Mouse (Mus musculus) ES-E14 (cell line): ENCODE measurements around the gene Adamts20. TPM values are rescaled to one million over a fixed set of nuclear protein-coding genes. Genes with fewer than 3 reads are reported as not detected.

Experiments used
- DNase-seq: peaks from one replicate; pipeline ENCODE4 v3.0.0-alpha.2; 2013; ENCODE audit warnings: low read depth, low spot score
- H3K27ac ChIP-seq: 2 replicates; pipeline ENCODE4 v1.5.1; 2012; ENCODE audit warnings: low read depth, mild to moderate bottlenecking, low read length, moderate library complexity, mixed read lengths; ENCODE audit not compliant: poor library complexity, insufficient read depth, severe bottlenecking
- H3K36me3 ChIP-seq: 2 replicates; pipeline ENCODE4 v1.6.1; 2012; ENCODE audit warnings: mild to moderate bottlenecking, low read length, moderate library complexity, mixed read lengths; ENCODE audit not compliant: control insufficient read depth, poor library complexity, insufficient read depth, severe bottlenecking
- H3K4me1 ChIP-seq, 2 experiments: fragments of 150-350 bp in 1 of 2; sonication (generic) in 1 of 2; 2 replicates each; pipeline ENCODE4 v1.6.1; 2012; ENCODE audit warnings: low read length in 2 of 2, mild to moderate bottlenecking in 1 of 2, mixed read lengths in 1 of 2; ENCODE audit not compliant: control insufficient read depth in 2 of 2, insufficient read depth in 2 of 2, poor library complexity in 1 of 2
- H3K4me3 ChIP-seq, 2 experiments: fragments of 150-350 bp in 1 of 2; sonication (generic) in 1 of 2; 2 replicates each; pipeline ENCODE4 v1.5.1; 2012; ENCODE audit warnings: low read length in 2 of 2, low read depth in 1 of 2, mild to moderate bottlenecking in 1 of 2, mixed read lengths in 1 of 2; ENCODE audit not compliant: insufficient read depth in 1 of 2, poor library complexity in 1 of 2, severe bottlenecking in 1 of 2
- H3K9ac ChIP-seq: 2 replicates; pipeline ENCODE4 v1.6.1; 2012; ENCODE audit warnings: low read depth, mild to moderate bottlenecking, low read length, mixed read lengths; ENCODE audit not compliant: poor library complexity, insufficient read depth, severe bottlenecking
- H3K9me3 ChIP-seq: fragments of 150-350 bp; sonication (generic); 2 replicates; pipeline ENCODE4 v1.6.1; 2012; ENCODE audit warnings: low read depth, mild to moderate bottlenecking, low read length; ENCODE audit not compliant: control insufficient read depth, insufficient read depth
- CHD2 ChIP-seq: IDR thresholded peaks from 2 replicates; pipeline ENCODE4 v1.6.1; 2014; ENCODE audit warnings: mild to moderate bottlenecking, low read depth, low read length, inconsistent platforms
- HCFC1 ChIP-seq: IDR thresholded peaks from 2 replicates; pipeline ENCODE4 v1.6.1; 2012; ENCODE audit warnings: low read length, inconsistent platforms, borderline replicate concordance; ENCODE audit not compliant: insufficient read depth
- MAFK ChIP-seq: IDR thresholded peaks from 2 replicates; pipeline ENCODE4 v1.6.1; 2014; ENCODE audit warnings: mild to moderate bottlenecking, low read depth, low read length, inconsistent platforms; ENCODE audit not compliant: insufficient read depth
- ZC3H11A ChIP-seq: IDR thresholded peaks from 2 replicates; pipeline ENCODE4 v1.6.1; 2012; ENCODE audit warnings: low read depth, mild to moderate bottlenecking, inconsistent platforms, low read length, borderline replicate concordance
- ZNF384 ChIP-seq: IDR thresholded peaks from 2 replicates; pipeline ENCODE4 v1.6.1; 2012; ENCODE audit warnings: low read depth, low read length, inconsistent platforms
- in situ Hi-C, 2 experiments: fragments of 600-800 bp; cut with MboI; formaldehyde crosslinking; loops; one replicate each; pipeline ENCODE4 v1.15.1; 2025; ENCODE audit warnings: low sequenced_read_pairs in 2 of 2, inconsistent platforms in 1 of 2; ENCODE audit not compliant: unreplicated experiment in 2 of 2
- total RNA-seq: library from RNA; depleted of rRNA; stranded (reverse); fragments of 300-350 nt; gene quantifications from 2 replicates; pipeline ENCODE4 v1.2.3, GENCODE M21; 2012

The Adamts20 gene
- total RNA-seq, 1 experiment, result 0.80 TPM

DNA sequence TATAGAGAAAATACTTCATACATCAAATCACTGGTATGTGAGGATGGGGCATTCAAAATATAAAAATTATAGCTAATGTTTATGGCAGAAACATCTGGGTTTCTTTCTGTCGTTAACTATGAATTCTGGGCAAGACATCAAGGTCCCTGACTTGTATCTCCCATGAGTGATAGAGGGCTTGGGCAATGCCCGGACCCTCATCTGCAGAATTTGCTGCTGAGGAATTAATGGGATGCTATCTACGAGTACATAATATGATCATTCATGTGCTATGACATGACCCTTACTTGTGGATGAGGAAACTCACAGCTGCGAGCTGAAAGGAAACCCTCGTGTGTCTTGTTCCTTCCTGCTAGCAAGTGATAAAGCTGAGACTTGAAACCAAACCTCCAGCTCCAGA lies 5.1 kb upstream of the Adamts20 start:
- Histone ChIP-seq H3K9me3 (no peaks in the 10 kb centered on the region), H3K27ac (no peak overlapping the region), H3K4me3 (no peak overlapping the region), H3K9ac (no peak overlapping the region), H3K36me3 (no peaks in the 10 kb centered on the region), H3K4me1 (no peaks in the 10 kb centered on the region)
- in situ Hi-C loops, result no loop called here
- TF ChIP-seq HCFC1, result no peak
- TF ChIP-seq MAFK, result no peak
- no peak for DNase-seq

DNA sequence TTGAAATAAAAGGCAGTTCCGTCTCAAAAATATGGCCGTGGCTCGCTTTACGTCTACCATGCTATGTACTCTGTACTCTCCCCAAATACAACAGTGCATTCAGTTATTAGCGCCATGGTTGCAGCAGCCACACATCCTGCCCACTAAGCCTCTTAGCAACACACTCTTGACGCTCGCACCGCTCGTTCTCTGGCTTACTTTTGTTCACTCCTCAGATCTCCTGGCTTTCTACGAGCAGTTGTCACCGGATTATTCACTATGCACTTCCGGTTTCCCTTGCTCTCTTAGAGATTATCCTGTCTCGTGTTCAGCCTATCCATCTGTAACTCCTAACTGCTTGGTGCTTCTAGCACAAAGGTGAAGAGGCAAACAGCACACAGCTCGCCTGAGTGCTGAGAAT lies 337 bp downstream of the Adamts20 start:
- no peak for DNase-seq
- in situ Hi-C loops, result no loop called here
- H3K4me1 ChIP-seq, result no peaks in the 10 kb centered on the region

DNA sequence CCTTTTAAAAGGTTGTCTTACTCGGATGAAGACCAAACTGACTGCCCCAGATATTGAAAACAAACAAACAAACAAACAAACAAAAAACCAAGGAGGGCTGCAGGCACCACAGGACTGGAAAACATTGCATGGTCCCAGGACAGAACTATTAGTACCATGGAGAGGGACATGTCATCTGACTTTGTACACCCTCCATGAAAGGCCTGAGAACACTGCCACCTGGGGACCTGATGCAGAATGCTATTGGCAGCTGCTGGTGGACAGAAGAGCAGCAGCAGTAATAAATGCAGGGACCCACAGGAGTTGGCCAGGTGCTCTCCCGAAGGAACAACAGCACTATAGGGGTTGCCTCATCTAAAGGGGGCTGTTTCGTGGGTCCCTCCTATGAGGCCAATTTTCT lies 2.0 kb downstream of the Adamts20 start:
- no peak overlapping the region for H3K4me3 ChIP-seq
- in situ Hi-C loops, result no loop called here
- no peak overlapping the region for H3K27ac ChIP-seq
- no peaks in the 10 kb centered on the region for H3K4me1 ChIP-seq
- DNase-seq, result peak; percentile 36
- no peaks in the 10 kb centered on the region for H3K36me3 ChIP-seq
- H3K9me3 ChIP-seq, result no peaks in the 10 kb centered on the region
- no peak for TF ChIP-seq ZNF384
- no peak for TF ChIP-seq MAFK
- TF ChIP-seq ZC3H11A, result no peak
- no peak for TF ChIP-seq HCFC1
- no peak for TF ChIP-seq CHD2
- no peak overlapping the region for H3K9ac ChIP-seq

More for the DNA sequence above, 337 bp downstream of the Adamts20 start:
- Histone ChIP-seq H3K9me3 (no peaks in the 10 kb centered on the region), H3K27ac (no peak overlapping the region), H3K36me3 (no peaks in the 10 kb centered on the region), H3K9ac (no peak overlapping the region), H3K4me3 (no peak overlapping the region)
- TF ChIP-seq ZNF384 (no peak), MAFK (no peak), ZC3H11A (no peak), HCFC1 (no peak), CHD2 (no peak)

DNA sequence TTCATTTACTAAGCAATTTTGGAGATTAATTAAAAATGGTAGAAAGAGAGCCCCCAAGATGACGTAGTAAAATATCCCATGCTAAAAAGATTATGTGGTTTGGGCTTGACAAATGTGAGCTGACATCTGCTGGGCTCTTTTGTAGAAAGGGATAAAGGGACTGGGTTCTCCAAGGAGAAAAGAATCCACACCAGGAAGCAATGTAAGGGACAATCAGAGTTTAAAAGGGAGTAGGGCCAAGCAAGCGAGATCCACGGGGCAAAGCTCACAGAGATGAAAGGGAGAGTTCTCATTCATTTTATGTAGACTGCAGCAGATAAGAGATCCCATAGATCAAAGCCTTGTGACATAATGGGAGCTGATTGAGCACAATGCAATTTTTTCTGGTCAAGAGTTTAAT lies 3.0 kb downstream of the Adamts20 start:
- H3K4me1 ChIP-seq, result no peaks in the 10 kb centered on the region
- TF ChIP-seq CHD2, result no peak
- TF ChIP-seq ZC3H11A, result no peak
- TF ChIP-seq MAFK, result no peak
- no peak for TF ChIP-seq HCFC1
- TF ChIP-seq ZNF384, result no peak
- no peak for DNase-seq
- H3K27ac ChIP-seq, result no peak overlapping the region
- in situ Hi-C loops, result no loop called here
- H3K9ac ChIP-seq, result no peak overlapping the region
- H3K9me3 ChIP-seq, result no peaks in the 10 kb centered on the region
- no peak overlapping the region for H3K4me3 ChIP-seq
- H3K36me3 ChIP-seq, result no peaks in the 10 kb centered on the region

DNA sequence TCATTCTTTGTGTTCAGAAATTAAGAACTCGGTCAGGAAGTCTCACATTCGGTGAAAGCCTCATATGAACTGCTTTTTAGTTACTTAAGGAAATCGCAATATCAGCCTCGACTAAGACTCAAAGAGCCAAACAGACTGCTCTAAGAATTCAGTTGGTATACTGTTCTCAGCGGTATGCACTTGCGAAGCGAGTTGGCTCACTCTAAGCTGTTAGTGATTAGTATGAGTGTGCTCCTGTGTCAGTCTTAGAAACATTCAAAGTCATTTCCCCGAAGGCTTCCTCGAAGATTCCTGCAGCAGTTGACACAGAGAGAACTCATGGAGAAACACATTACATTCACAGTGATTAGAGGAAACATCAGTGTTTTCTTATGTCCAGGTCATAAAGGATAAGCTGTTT lies 4.1 kb downstream of the Adamts20 start:
- DNase-seq, result no peak
- in situ Hi-C loops, result no loop called here

More for the DNA sequence above, 4.1 kb downstream of the Adamts20 start:
- Histone ChIP-seq H3K4me3 (no peak overlapping the region), H3K36me3 (no peaks in the 10 kb centered on the region), H3K4me1 (no peaks in the 10 kb centered on the region), H3K9me3 (no peaks in the 10 kb centered on the region), H3K9ac (no peak overlapping the region), H3K27ac (no peak overlapping the region)
- TF ChIP-seq MAFK (no peak), HCFC1 (no peak), ZC3H11A (no peak), CHD2 (no peak), ZNF384 (no peak)
